Mouse (Mus musculus) midbrain, embryonic 14.5 days (tissue): ENCODE measurements around the gene 1110051M20Rik. TPM values are rescaled to one million over a fixed set of nuclear protein-coding genes. Genes with fewer than 3 reads are reported as not detected.

Experiments used
- ATAC-seq: fragments of 200-750 bp; cut with Nextera tagmentation; 2 replicates; pipeline ENCODE4 v1.8.0; 2017; ENCODE audit warnings: moderate number of reproducible peaks, moderate library complexity; ENCODE audit not compliant: low FRiP score, low TSS enrichment
- DNase-seq: peaks from one replicate; pipeline ENCODE4 v3.0.0-alpha.2; 2015
- H3K27ac ChIP-seq: fragments of 300-500 bp; sonication (generic); replicated peaks from 2 replicates; pipeline ENCODE4 v1.5.1; 2014; ENCODE audit warnings: mild to moderate bottlenecking, low read depth, low read length, moderate library complexity
- H3K27me3 ChIP-seq: fragments of 300-500 bp; sonication (generic); 2 replicates; pipeline ENCODE4 v1.6.1; 2014; ENCODE audit warnings: low read length, control low read depth, mixed read lengths; ENCODE audit not compliant: control insufficient read depth, insufficient read depth
- H3K36me3 ChIP-seq: fragments of 300-500 bp; sonication (generic); 2 replicates; pipeline ENCODE4 v1.6.1; 2014; ENCODE audit warnings: low read length, control low read depth; ENCODE audit not compliant: control insufficient read depth, insufficient read depth
- H3K4me1 ChIP-seq: fragments of 300-500 bp; sonication (generic); 2 replicates; pipeline ENCODE4 v1.6.1; 2014; ENCODE audit warnings: mild to moderate bottlenecking, antibody characterized with exemption, low read length, control low read depth; ENCODE audit not compliant: control insufficient read depth, insufficient read depth
- H3K4me2 ChIP-seq: fragments of 300-500 bp; sonication (generic); 2 replicates; pipeline ENCODE4 v1.6.1; 2014; ENCODE audit warnings: mild to moderate bottlenecking, low read length, moderate library complexity
- H3K4me3 ChIP-seq: fragments of 300-500 bp; sonication (generic); replicated peaks from 2 replicates; pipeline ENCODE4 v1.5.1; 2014; ENCODE audit warnings: low read depth, low read length
- H3K9ac ChIP-seq: fragments of 300-500 bp; sonication (generic); replicated peaks from 2 replicates; pipeline ENCODE4 v1.6.1; 2014; ENCODE audit warnings: mild to moderate bottlenecking, low read length, moderate library complexity
- H3K9me3 ChIP-seq: fragments of 300-500 bp; sonication (generic); 2 replicates; pipeline ENCODE4 v1.6.1; 2016; ENCODE audit warnings: low read length, control low read depth, mixed read lengths; ENCODE audit not compliant: control insufficient read depth
- WGBS: fragments of 180-500 bp; shearing (Covaris S2); extraction: QIAGEN DNeasy Blood & Tissue Kit; methylation state at CpG from one replicate; pipeline ENCODE4 v1.1.7; 2014; 5-methylcytosine and 5-hydroxymethylcytosine counted together
- polyA plus RNA-seq: library from polyadenylated mRNA; unstranded; fragments of >200 nt; fragmentation: Nextera tagmentation; extraction: Ambion mirVana; gene quantifications from 2 replicates; pipeline ENCODE4 v1.2.1, GENCODE M21; 2014

1110051M20Rik gene
- polyA plus RNA-seq, 1 experiment from 2014 or later: 175 TPM

DNA sequence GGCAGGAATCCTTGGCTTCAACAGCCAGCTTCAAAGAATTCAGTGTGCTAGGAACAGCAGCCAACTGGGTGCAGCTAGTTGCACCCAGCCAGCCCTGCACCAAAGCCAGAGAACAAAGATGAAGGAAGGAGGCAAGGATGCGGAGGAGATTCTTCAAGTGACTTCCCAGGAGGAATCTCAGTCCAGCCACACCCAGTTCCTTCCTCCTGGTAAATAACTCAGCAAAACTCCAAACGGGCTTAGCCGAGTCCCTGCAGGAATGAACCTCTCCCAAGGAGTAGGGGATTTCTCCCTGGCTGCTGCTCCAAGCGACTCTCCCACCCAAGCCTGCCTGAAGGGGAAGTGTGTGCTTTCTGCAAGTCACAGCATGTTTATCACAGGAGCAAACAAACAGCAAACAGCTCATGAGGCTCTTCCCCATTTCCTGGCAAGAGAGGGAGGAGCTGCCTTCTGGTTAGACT is 83.4 kb downstream of the 1110051M20Rik start:
- H3K27ac ChIP-seq: no peak overlapping the region
- no peaks in the 10 kb centered on the region for H3K27me3 ChIP-seq
- no peak overlapping the region for H3K9ac ChIP-seq
- ATAC-seq (no peak), DNase-seq (peak; percentile 4)
- no peak overlapping the region for H3K4me3 ChIP-seq
- no peaks in the 10 kb centered on the region for H3K9me3 ChIP-seq
- no peaks in the 10 kb centered on the region for H3K36me3 ChIP-seq
- H3K4me1 ChIP-seq: no peaks in the 10 kb centered on the region
- WGBS: 33% methylated on average over 4 of the region's 4 CpGs
- H3K4me2 ChIP-seq: no peak overlapping the region

DNA sequence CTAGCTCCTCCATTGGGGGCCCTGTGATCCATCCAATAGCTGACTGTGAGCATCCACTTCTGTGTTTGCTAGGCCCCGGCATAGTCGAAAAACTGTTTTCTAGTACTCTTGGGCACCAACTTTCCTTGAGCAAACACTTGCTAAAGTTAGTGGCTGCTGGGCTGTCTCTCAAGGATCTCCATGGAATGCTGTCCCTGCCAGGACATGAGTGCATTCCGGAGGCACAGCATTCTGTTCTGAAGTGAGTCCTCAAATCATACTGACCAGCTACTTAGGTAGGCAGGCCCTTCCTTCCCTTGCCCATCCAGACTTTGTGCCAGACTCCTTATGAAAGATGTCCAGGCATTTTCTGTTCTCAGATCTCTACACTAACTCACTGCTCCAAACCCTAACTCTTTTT is 88.7 kb downstream of the 1110051M20Rik start:
- H3K27me3 ChIP-seq: no peaks in the 10 kb centered on the region
- H3K4me1 ChIP-seq: no peaks in the 10 kb centered on the region
- no peak overlapping the region for H3K27ac ChIP-seq
- 96% methylated on average over 3 of the region's 3 CpGs for WGBS
- H3K4me2 ChIP-seq: no peak overlapping the region
- H3K9me3 ChIP-seq: no peaks in the 10 kb centered on the region
- ATAC-seq (no peak), DNase-seq (no peak)
- no peak overlapping the region for H3K4me3 ChIP-seq
- H3K9ac ChIP-seq: no peak overlapping the region
- H3K36me3 ChIP-seq: no peaks in the 10 kb centered on the region

DNA sequence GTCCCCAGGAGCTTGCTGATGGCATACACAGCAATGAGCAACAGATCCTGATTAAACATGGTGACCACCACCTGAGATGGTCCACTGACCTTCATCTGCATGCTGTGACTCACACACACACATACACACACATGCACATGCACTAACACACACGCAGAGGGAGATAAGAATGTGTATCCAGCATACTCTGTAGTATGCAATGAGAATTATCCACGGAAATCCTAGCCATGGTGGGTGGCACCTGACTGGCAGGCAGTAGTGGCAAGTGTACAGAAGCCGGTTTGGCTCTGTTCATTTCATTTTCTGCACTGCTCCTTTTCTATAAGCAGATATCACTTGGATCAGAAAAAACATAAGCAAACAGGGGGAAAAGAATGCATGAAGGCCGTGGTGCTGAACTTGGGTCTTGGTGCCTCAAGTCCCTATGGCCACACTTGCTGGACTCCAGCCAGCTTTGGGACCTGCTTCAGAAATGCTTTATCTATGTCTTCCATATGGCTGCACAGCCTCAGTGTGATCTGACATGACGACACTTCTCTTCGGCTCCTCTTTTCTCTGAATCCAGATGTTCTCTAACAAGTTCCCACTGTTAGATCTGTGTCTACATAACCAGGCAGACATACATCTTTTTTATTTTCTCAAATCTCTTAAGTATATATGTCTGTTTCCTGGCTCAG is 89.6 kb downstream of the 1110051M20Rik start:
- ATAC-seq (no peak), DNase-seq (no peak)
- H3K9ac ChIP-seq: no peak overlapping the region
- no peaks in the 10 kb centered on the region for H3K9me3 ChIP-seq
- H3K4me1 ChIP-seq: no peaks in the 10 kb centered on the region
- H3K4me3 ChIP-seq: no peak overlapping the region
- H3K27me3 ChIP-seq: no peaks in the 10 kb centered on the region
- no peak overlapping the region for H3K27ac ChIP-seq
- WGBS: 83% methylated on average over 6 of the region's 6 CpGs
- no peak overlapping the region for H3K4me2 ChIP-seq
- H3K36me3 ChIP-seq: no peaks in the 10 kb centered on the region

DNA sequence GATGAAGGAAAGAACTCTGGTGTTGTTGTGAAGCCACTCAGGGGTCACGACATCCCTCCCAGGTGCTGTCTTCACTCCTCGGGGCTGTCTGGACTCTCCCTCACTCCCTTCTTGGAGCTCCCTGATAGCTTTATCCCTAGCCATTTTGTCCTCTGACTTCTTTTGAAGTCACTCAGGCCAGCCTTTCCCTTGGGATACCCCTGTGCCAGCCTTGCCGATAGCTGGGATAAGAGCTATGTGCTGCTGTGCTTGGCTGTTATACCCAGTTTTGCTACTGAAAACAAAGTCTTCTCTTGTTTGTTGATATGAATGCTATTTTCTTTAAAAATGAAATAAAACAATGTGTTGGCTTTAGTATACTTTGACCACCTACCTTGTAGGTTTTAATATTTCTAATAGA is 90.7 kb downstream of the 1110051M20Rik start:
- Histone ChIP-seq H3K36me3 (no peaks in the 10 kb centered on the region), H3K4me1 (no peaks in the 10 kb centered on the region), H3K4me2 (no peak overlapping the region), H3K9ac (no peak overlapping the region), H3K4me3 (no peak overlapping the region), H3K27me3 (no peaks in the 10 kb centered on the region), H3K27ac (no peak overlapping the region), H3K9me3 (no peaks in the 10 kb centered on the region)
- ATAC-seq (no peak), DNase-seq (no peak)
- WGBS: 41% methylated on average over 3 of the region's 3 CpGs

DNA sequence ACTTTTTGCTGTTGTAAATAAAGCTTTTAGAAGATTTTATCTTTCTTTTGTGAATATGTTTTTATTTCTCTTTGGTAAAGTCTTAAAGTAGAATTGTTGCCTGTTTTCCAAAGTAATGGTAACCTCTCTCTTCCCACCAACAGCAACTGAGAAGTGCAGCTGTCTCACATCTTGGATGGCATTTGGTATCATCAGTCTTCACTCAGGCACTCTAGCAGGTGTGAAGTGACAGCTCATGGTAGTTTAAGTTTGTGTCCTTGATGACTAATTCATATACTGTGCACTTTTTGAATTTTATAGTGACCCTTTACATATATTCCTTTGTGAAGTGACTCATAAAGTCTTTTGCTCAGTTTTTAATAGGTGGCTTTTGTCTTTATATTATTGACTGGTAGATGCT is 92.7 kb downstream of the 1110051M20Rik start:
- ATAC-seq (no peak), DNase-seq (no peak)
- no peak overlapping the region for H3K27ac ChIP-seq
- no peak overlapping the region for H3K4me2 ChIP-seq
- no peaks in the 10 kb centered on the region for H3K4me1 ChIP-seq
- no peaks in the 10 kb centered on the region for H3K27me3 ChIP-seq
- no peaks in the 10 kb centered on the region for H3K36me3 ChIP-seq
- no peaks in the 10 kb centered on the region for H3K9me3 ChIP-seq
- no peak overlapping the region for H3K9ac ChIP-seq
- no peak overlapping the region for H3K4me3 ChIP-seq

DNA sequence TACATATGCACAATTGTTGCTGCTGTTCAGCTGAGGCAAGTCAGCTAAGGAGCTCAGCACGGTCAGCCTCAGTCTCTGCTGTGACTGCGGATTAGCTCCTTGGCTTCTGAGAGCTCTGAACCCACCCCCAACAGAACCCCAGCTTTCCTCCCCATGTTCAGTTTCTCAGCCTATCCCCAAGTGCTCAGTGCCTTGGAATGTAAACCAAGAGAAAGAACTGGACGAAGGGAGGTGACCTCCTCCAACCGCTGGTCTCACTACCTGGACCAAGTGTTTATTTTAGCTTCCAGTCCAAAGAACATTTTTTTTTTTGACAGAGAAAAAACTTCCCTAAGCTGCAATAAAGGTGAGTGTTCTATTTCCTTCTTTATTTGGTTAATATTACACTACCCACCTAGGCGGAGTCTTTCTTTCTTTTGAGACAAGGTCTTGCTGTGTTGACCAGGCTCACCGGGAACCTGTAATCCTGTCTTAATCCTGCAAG is 94.5 kb downstream of the 1110051M20Rik start:
- WGBS: 57% methylated on average over 6 of the region's 6 CpGs
- H3K4me1 ChIP-seq: no peaks in the 10 kb centered on the region
- H3K27ac ChIP-seq: no peak overlapping the region
- H3K27me3 ChIP-seq: no peaks in the 10 kb centered on the region
- DNase-seq (no peak), ATAC-seq (no peak)
- H3K4me2 ChIP-seq: no peak overlapping the region
- H3K36me3 ChIP-seq: no peaks in the 10 kb centered on the region
- H3K4me3 ChIP-seq: no peak overlapping the region
- H3K9ac ChIP-seq: no peak overlapping the region
- no peaks in the 10 kb centered on the region for H3K9me3 ChIP-seq

DNA sequence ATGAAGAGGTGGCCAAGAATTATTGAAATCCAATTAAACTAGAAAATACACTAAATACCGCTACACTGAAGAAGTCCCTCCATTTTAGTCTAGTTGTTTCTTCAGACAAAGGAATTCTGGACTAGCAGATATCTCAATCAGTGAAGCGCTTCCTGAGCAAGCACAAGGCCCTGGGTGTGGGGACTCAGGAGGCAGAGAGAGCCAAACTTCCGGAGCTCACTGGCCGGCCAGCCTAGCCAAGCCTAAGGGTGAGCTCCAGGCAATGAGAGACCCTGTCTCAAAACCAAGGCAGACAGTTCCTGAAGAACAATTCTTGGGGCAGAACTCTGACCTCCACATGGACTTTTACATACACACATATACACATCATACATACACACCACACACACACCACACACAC is 95.6 kb downstream of the 1110051M20Rik start:
- Histone ChIP-seq H3K9ac (no peak overlapping the region), H3K9me3 (peaks cover 5% of the 10 kb centered on the region; the same call in 1 of the 2 replicates), H3K4me1 (no peaks in the 10 kb centered on the region), H3K27me3 (no peaks in the 10 kb centered on the region), H3K36me3 (no peaks in the 10 kb centered on the region), H3K27ac (no peak overlapping the region), H3K4me3 (no peak overlapping the region), H3K4me2 (no peak overlapping the region)
- DNase-seq (no peak), ATAC-seq (no peak)
- 47% methylated on average over 4 of the region's 4 CpGs for WGBS

DNA sequence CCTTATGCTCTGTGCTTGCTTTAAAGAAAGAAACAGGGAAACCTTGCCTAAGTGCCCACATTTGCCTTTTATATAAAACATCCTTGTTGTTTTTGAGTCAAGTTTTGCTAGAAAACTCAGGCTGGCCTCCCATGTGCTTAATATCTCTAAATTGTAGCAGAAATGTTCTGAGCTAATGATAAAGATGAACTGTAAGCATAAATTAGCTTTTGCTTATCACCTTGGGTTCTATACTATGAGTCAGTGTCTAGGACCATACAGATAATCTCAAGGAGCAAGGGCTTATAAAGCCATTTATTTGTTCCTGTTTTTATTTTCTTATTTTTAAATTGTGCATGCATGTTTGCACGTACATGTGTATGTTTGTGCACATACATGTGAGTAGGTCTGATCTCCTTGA is 98.9 kb downstream of the 1110051M20Rik start:
- no peak overlapping the region for H3K9ac ChIP-seq
- H3K27ac ChIP-seq: no peak overlapping the region
- H3K36me3 ChIP-seq: no peaks in the 10 kb centered on the region
- H3K27me3 ChIP-seq: no peaks in the 10 kb centered on the region
- no peak for ATAC-seq
- H3K4me2 ChIP-seq: no peak overlapping the region
- no peaks in the 10 kb centered on the region for H3K4me1 ChIP-seq
- no peak overlapping the region for H3K4me3 ChIP-seq
- H3K9me3 ChIP-seq: peaks cover 8% of the 10 kb centered on the region; the same call in 1 of the 2 replicates
- no peak for DNase-seq
- WGBS: 95% methylated on average over 1 of the region's 1 CpGs

DNA sequence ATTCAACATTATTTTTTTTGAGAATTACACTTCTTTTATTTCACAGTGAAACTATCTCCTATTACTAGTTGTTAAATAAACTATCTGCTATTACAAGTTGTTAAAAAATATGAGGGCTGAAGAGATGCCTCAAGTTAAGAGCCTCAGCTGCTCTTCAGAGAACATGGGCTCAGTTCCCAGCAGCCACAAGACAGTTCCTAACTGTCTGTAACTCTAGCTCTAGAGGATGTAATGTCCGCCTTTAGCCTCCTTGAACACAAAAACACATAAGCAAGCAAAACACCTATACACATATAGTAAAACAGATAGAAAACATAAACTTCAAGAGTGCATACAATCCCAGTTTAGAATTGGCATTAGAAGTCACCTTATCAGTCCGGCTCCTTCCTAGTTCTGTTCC is 104.9 kb downstream of the 1110051M20Rik start:
- H3K27me3 ChIP-seq: no peaks in the 10 kb centered on the region
- no peak for ATAC-seq
- H3K9me3 ChIP-seq: peaks cover 8% of the 10 kb centered on the region; the same call in 1 of the 2 replicates
- no peak overlapping the region for H3K4me2 ChIP-seq
- no peak overlapping the region for H3K9ac ChIP-seq
- DNase-seq: no peak
- H3K4me1 ChIP-seq: no peaks in the 10 kb centered on the region
- H3K27ac ChIP-seq: no peak overlapping the region
- H3K4me3 ChIP-seq: no peak overlapping the region
- H3K36me3 ChIP-seq: no peaks in the 10 kb centered on the region
- WGBS: 93% methylated on average over 2 of the region's 2 CpGs
